Mouse (Mus musculus): ENCODE results near the gene Dph1. TPM values are rescaled to one million over a fixed set of nuclear protein-coding genes. Genes with fewer than 3 reads are reported as not detected.
"Not testable (repeated sequence)": the region's sequence is repeated elsewhere in the genome, so short reads cannot be mapped to it uniquely, and the experiment has no call there.

Dph1 gene
- total and polyA plus RNA-seq, 2 experiments from 2014 or later: 12.7 to 21.0 TPM

GRCm38 (mm10) chr11:75189713-75190370 is 1.2 kb downstream of the Dph1 start:
- Histone ChIP-seq H3K4me3 (ENCODE audit: low read depth, low read length) (peak overlapping the region; percentile 82), H3K9ac (peak overlapping the region; percentile 61), H3K9me3 (ENCODE audit: low read length) (no peaks in the 10 kb centered on the region), H3K4me2 (ENCODE audit: low read depth) (peak overlapping the region; percentile 88), H3K4me1 (ENCODE audit: insufficient read depth) (peaks cover 16% of the 10 kb centered on the region; the same call in 1 of the 2 replicates), H3K27me3 (ENCODE audit: insufficient read depth, low read length) (peaks cover 18% of the 10 kb centered on the region; the same call in 1 of the 2 replicates), H3K27ac (ENCODE audit: low read depth, low read length) (no peak overlapping the region), H3K36me3 (ENCODE audit: insufficient read depth) (no peaks in the 10 kb centered on the region)
- DNase-seq (no peak), ATAC-seq (0 out of 2 replicates have a peak, but pooled peaks have one; percentile 6)
- no peak for TF ChIP-seq CTCF (IDR thresholded peaks at IDR 0.05; ENCODE audit: low read depth)
- WGBS: under 1% methylated on average over 22 of the region's 22 CpGs

- Histone ChIP-seq H3K9ac (no peak overlapping the region), H3K4me3 (ENCODE audit: low read depth, low read length) (no peak overlapping the region), H3K36me3 (ENCODE audit: insufficient read depth) (peaks cover 27% of the 10 kb centered on the region), H3K9me3 (ENCODE audit: low read length) (no peaks in the 10 kb centered on the region), H3K4me1 (ENCODE audit: insufficient read depth) (peaks cover 8% of the 10 kb centered on the region; the same call in 1 of the 2 replicates), H3K27ac (ENCODE audit: low read depth, low read length) (no peak overlapping the region), H3K4me2 (ENCODE audit: low read depth) (no peak overlapping the region), H3K27me3 (ENCODE audit: insufficient read depth, low read length) (no peaks in the 10 kb centered on the region)
- 75% methylated on average over 2 of the region's 2 CpGs for WGBS
- DNase-seq: no peak
- ATAC-seq: no peak
- no peak for TF ChIP-seq CTCF (IDR thresholded peaks at IDR 0.05; ENCODE audit: low read depth)
Observed at GRCm38 (mm10) chr11:75184986-75185385, 6.1 kb downstream of the Dph1 start.

GRCm38 (mm10) chr11:75184573-75184972 is 6.5 kb downstream of the Dph1 start:
- Histone ChIP-seq H3K36me3 (ENCODE audit: insufficient read depth) (peaks cover 27% of the 10 kb centered on the region), H3K27me3 (ENCODE audit: insufficient read depth, low read length) (no peaks in the 10 kb centered on the region), H3K9me3 (ENCODE audit: low read length) (no peaks in the 10 kb centered on the region), H3K9ac (no peak overlapping the region), H3K4me2 (ENCODE audit: low read depth) (no peak overlapping the region), H3K4me1 (ENCODE audit: insufficient read depth) (peaks cover 5% of the 10 kb centered on the region; the same call in 1 of the 2 replicates), H3K27ac (ENCODE audit: low read depth, low read length) (no peak overlapping the region), H3K4me3 (ENCODE audit: low read depth, low read length) (no peak overlapping the region)
- no peak for ATAC-seq
- 87% methylated on average over 5 of the region's 5 CpGs for WGBS
- no peak for TF ChIP-seq CTCF (IDR thresholded peaks at IDR 0.05; ENCODE audit: low read depth)
- DNase-seq: no peak

- Histone ChIP-seq H3K4me3 (ENCODE audit: low read depth, low read length) (no peak overlapping the region), H3K36me3 (ENCODE audit: insufficient read depth) (peaks cover 27% of the 10 kb centered on the region), H3K4me1 (ENCODE audit: insufficient read depth) (no peaks in the 10 kb centered on the region), H3K27me3 (ENCODE audit: insufficient read depth, low read length) (no peaks in the 10 kb centered on the region), H3K27ac (ENCODE audit: low read depth, low read length) (no peak overlapping the region), H3K9ac (no peak overlapping the region), H3K9me3 (ENCODE audit: low read length) (no peaks in the 10 kb centered on the region), H3K4me2 (ENCODE audit: low read depth) (no peak overlapping the region)
- no peak for TF ChIP-seq CTCF (IDR thresholded peaks at IDR 0.05; ENCODE audit: low read depth)
- ATAC-seq (no peak), DNase-seq (no peak)
- 63% methylated on average over 2 of the region's 2 CpGs for WGBS
Observed at GRCm38 (mm10) chr11:75183917-75184570, 7.0 kb downstream of the Dph1 start.

- 2% methylated on average over 33 of the region's 33 CpGs for WGBS
- Histone ChIP-seq H3K27ac (ENCODE audit: low read depth, low read length) (peak within 1 kb of the TSS; percentile 87), H3K4me2 (ENCODE audit: low read depth) (peak within 1 kb of the TSS; percentile 90), H3K9me3 (ENCODE audit: low read length) (no peaks in the 10 kb centered on the region), H3K36me3 (ENCODE audit: insufficient read depth) (peaks cover 34% of the 10 kb centered on the region), H3K4me3 (ENCODE audit: low read depth, low read length) (peak within 1 kb of the TSS; percentile 69), H3K4me1 (ENCODE audit: insufficient read depth) (no peaks in the 10 kb centered on the region), H3K27me3 (ENCODE audit: insufficient read depth, low read length) (no peaks in the 10 kb centered on the region), H3K9ac (peak within 1 kb of the TSS; percentile 79)
- TF ChIP-seq CTCF (IDR thresholded peaks at IDR 0.05; ENCODE audit: low read depth): peak; percentile 99
- ATAC-seq (peak; percentile 98), DNase-seq (peak; percentile 95)
Observed at GRCm38 (mm10) chr11:75178672-75179208, 12.3 kb downstream of the Dph1 start, which contains the start of gene Ovca2. Ovca2 (minus strand) TSS chr11:75178835.

GRCm38 (mm10) chr11:75178011-75178410 is 13.0 kb downstream of the Dph1 start:
- ATAC-seq (no peak), DNase-seq (no peak)
- peak overlapping the region; percentile 69 for H3K4me3 ChIP-seq (ENCODE audit: low read depth, low read length)
- peak overlapping the region; percentile 90 for H3K4me2 ChIP-seq (ENCODE audit: low read depth)
- H3K9me3 ChIP-seq (ENCODE audit: low read length): no peaks in the 10 kb centered on the region
- no peaks in the 10 kb centered on the region for H3K27me3 ChIP-seq (ENCODE audit: insufficient read depth, low read length)
- H3K9ac ChIP-seq: peak overlapping the region; percentile 79
- TF ChIP-seq CTCF (IDR thresholded peaks at IDR 0.05; ENCODE audit: low read depth): no peak
- H3K36me3 ChIP-seq (ENCODE audit: insufficient read depth): peaks cover 27% of the 10 kb centered on the region
- H3K4me1 ChIP-seq (ENCODE audit: insufficient read depth): no peaks in the 10 kb centered on the region
- H3K27ac ChIP-seq (ENCODE audit: low read depth, low read length): peak overlapping the region; percentile 87
- 61% methylated on average over 12 of the region's 12 CpGs for WGBS

- not testable (repeated sequence) for DNase-seq; H3K9ac ChIP-seq; H3K27me3 ChIP-seq (ENCODE audit: insufficient read depth, low read length); H3K36me3 ChIP-seq (ENCODE audit: insufficient read depth); H3K27ac ChIP-seq (ENCODE audit: low read depth, low read length); H3K4me1 ChIP-seq (ENCODE audit: insufficient read depth); H3K9me3 ChIP-seq (ENCODE audit: low read length); ATAC-seq; H3K4me3 ChIP-seq (ENCODE audit: low read depth, low read length)
- H3K4me2 ChIP-seq (ENCODE audit: low read depth): peak overlapping the region; percentile 92; the same call in 1 of the 2 replicates
- 68% methylated on average over 6 of the region's 6 CpGs for WGBS
Observed at GRCm38 (mm10) chr11:75174574-75174973, 16.5 kb downstream of the Dph1 start.

Measured in forebrain, postnatal 0 days (tissue).